Mouse (Mus musculus) hindbrain, embryonic 15.5 days (tissue): ENCODE measurements at regions not wholly inside any gene's neighbourhood (a gene's known extent, or its start where the extent isn't known, plus 50 kb on each side); places are given as distances from the start of the nearest gene placed in this dataset.

ENCODE experiments used
- ATAC-seq: fragments of 200-750 bp; cut with Nextera tagmentation; 2 replicates; pipeline ENCODE4 v1.8.0; 2017; ENCODE audit warnings: low read depth, moderate number of reproducible peaks, moderate TSS enrichment; ENCODE audit not compliant: low FRiP score
- H3K27ac ChIP-seq: fragments of 300-500 bp; sonication (generic); replicated peaks from 2 replicates; pipeline ENCODE4 v1.5.1; 2015; ENCODE audit warnings: mild to moderate bottlenecking, inconsistent platforms
- H3K27me3 ChIP-seq: fragments of 300-500 bp; sonication (generic); 2 replicates; pipeline ENCODE4 v1.6.1; 2015; ENCODE audit warnings: control low read depth, inconsistent platforms
- H3K36me3 ChIP-seq: fragments of 300-500 bp; sonication (generic); 2 replicates; pipeline ENCODE4 v1.6.1; 2015; ENCODE audit warnings: control low read depth, inconsistent platforms
- H3K4me1 ChIP-seq: fragments of 300-500 bp; sonication (generic); replicated peaks from 2 replicates; pipeline ENCODE4 v1.6.1; 2015; ENCODE audit warnings: control low read depth, inconsistent platforms
- H3K4me2 ChIP-seq: fragments of 300-500 bp; sonication (generic); 2 replicates; pipeline ENCODE4 v1.6.1; 2015; ENCODE audit warnings: moderate library complexity, mild to moderate bottlenecking, inconsistent platforms
- H3K4me3 ChIP-seq: fragments of 300-500 bp; sonication (generic); 2 replicates; pipeline ENCODE4 v1.5.1; 2015; ENCODE audit warnings: mild to moderate bottlenecking, inconsistent platforms
- H3K9ac ChIP-seq: fragments of 300-500 bp; sonication (generic); 2 replicates; pipeline ENCODE4 v1.6.1; 2015; ENCODE audit warnings: inconsistent platforms
- H3K9me3 ChIP-seq: fragments of 300-500 bp; sonication (generic); 2 replicates; pipeline ENCODE4 v1.6.1; 2016; ENCODE audit warnings: control low read depth, inconsistent platforms
- WGBS: fragments of 180-500 bp; shearing (Covaris S2); methylation state at CpG from one replicate; pipeline ENCODE4 v1.1.7; 2015; 5-methylcytosine and 5-hydroxymethylcytosine counted together

DNA sequence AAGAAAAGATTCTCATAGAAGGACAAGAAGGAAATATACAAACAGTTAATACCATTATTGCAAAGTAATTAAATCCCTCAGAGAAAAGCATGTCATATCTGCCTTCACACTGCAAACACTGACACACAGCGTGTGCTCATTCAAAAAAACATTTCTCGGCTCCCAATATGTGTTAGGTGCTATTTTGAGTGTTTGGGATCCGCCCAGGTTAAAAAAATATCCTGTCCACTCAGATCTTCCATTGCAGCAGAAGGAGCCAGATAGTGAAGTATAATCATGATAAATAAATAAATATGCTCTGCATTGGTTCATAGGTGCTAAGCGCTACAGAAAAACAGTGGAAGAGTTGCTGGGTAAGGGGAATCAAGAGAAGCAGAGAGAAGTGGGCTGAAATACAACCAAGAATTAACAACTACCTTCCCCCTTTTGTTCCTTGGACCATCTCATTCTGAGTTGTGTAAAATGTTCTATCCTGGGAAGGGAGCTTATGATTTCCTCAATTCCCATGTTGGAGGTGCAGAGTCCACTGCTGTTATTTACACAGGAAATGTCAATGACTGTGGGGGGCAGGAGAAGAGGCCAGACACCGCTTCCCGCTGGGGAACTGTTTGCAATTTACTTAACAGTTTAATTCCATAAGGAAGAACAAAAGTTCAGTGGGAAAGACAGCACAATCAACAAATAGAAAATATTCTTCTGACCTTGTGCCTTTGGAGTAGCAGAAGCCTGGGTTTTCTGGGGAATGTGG lies 139.9 kb downstream of the Tle1 start:
- H3K36me3 ChIP-seq: no peaks in the 10 kb centered on the region
- H3K27me3 ChIP-seq: no peaks in the 10 kb centered on the region
- no peak overlapping the region for H3K4me3 ChIP-seq
- no peak overlapping the region for H3K9ac ChIP-seq
- H3K4me2 ChIP-seq: no peak overlapping the region
- H3K27ac ChIP-seq: no peak overlapping the region
- no peaks in the 10 kb centered on the region for H3K4me1 ChIP-seq
- 87% methylated on average over 6 of the region's 6 CpGs for WGBS
- no peak for ATAC-seq
- no peaks in the 10 kb centered on the region for H3K9me3 ChIP-seq

DNA sequence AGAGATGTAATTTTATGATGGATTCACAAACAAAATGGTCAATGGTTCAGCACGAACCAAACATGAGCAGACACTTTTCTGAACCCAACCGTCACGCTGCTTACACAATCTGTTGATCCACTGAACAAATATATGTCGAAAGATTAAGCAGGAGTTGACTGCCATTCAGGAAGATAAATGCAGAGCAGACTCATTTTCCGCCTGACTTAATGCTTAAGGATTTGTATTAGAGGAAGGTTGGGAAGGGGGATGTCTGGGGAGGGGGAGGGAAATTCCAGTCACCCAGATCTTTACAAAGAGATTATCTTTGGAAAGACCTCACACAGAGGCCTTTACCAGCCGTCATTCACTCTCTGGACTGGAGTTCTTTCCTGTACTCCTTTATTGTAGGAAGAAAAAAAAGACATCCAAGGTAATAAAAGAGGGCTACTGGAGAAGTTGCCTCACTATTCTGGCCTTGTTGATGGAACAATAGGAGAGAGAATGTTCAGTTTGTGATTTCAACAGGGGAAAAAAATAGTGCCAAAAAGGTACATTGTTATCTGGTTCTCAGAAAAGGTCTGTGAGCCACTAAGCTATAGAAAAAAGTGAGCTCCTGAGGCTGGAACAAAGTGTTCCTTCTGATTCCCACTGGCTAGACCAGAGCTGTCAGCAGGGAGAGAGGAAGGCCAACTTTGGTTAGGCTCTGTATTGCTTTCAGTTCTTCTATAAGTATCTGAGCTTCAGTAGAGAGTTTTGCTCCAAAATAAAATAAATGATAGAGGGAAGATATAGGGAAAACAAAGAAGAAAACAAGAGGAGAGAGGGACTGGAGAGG lies 150.9 kb downstream of the Tle1 start:
- no peak overlapping the region for H3K9ac ChIP-seq
- no peaks in the 10 kb centered on the region for H3K36me3 ChIP-seq
- WGBS: 12% methylated on average over 6 of the region's 6 CpGs
- H3K27ac ChIP-seq: no peak overlapping the region
- ATAC-seq: no peak
- no peaks in the 10 kb centered on the region for H3K4me1 ChIP-seq
- H3K4me3 ChIP-seq: no peak overlapping the region
- H3K4me2 ChIP-seq: no peak overlapping the region
- peaks cover 24% of the 10 kb centered on the region for H3K27me3 ChIP-seq
- no peaks in the 10 kb centered on the region for H3K9me3 ChIP-seq

DNA sequence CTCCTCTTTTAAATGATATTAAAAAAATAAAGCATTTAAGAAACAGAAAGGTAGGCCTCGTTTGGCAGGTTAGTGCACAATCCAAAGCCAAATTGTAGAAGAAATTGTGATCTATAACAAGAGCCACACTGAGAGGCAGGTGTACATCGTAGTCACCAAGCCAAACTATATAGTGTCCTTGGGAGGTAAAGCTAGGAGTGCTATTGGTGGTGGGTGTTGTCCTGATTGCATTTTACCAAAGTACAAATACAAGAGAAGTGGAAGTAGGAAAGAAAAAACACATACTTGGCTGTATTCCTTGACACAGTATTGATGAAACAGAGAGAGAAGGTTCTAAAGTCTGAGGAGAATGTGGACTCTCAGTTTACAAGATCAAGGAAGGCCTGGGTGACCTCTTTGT lies 178.6 kb downstream of the Tle1 start:
- 87% methylated on average over 2 of the region's 2 CpGs for WGBS
- no peaks in the 10 kb centered on the region for H3K36me3 ChIP-seq
- no peak overlapping the region for H3K4me2 ChIP-seq
- H3K9ac ChIP-seq: no peak overlapping the region
- H3K27me3 ChIP-seq: no peaks in the 10 kb centered on the region
- no peak overlapping the region for H3K27ac ChIP-seq
- ATAC-seq: no peak
- no peaks in the 10 kb centered on the region for H3K9me3 ChIP-seq
- H3K4me1 ChIP-seq: no peaks in the 10 kb centered on the region
- no peak overlapping the region for H3K4me3 ChIP-seq

DNA sequence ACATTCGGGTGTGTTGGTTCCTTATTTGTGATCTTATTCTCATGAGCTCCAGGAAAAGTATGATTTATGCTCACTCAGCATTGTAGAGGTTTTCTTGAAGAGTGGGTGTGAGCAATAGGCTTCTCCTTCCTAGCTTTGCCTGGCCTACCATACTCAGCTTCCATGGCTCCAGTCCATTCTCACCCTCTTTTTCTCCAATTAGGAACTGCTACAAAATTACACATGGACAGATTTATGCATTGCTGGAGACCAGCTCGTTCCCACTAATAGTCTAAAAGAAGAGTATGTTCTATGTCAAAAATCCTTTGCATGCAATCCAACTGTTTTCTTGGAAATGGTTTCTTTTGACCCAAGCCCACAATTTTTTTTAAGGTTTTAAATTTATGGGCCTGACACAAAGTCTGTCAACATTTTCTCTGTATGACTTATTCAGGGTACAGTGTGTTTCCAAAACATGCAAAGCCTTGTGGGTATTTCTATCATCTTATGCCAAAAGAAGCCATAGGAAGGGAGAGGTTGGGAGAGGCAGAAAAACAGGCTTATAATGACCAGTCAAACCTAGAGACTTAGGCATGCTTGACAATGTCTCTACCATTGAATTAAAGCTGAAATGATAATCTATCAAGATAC lies 186.4 kb downstream of the Tle1 start:
- Histone ChIP-seq H3K4me1 (no peaks in the 10 kb centered on the region), H3K9me3 (no peaks in the 10 kb centered on the region), H3K4me2 (no peak overlapping the region), H3K27ac (no peak overlapping the region), H3K4me3 (no peak overlapping the region), H3K27me3 (no peaks in the 10 kb centered on the region), H3K36me3 (no peaks in the 10 kb centered on the region), H3K9ac (no peak overlapping the region)
- WGBS: 91% methylated on average over 2 of the region's 2 CpGs
- no peak for ATAC-seq

DNA sequence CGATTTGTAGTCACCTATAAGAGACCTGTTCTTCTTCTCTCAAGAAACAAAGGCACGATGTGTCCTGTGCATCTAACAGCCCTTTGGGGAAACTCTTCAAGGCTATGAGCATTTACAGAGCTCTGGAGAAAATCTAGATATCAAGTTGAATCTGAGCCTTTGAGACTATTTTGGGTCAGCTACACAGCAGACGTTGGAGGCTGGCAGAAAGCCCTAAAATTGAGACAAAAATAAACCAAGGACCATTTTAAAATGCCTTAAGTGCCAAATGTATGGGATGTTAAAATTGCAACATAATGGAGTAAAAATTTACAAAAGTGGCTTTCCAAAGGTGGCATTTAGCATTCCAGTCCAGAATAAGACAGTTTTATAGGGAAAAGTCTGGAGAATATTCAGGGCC lies 187.1 kb downstream of the Tle1 start:
- Histone ChIP-seq H3K9me3 (0 out of 2 replicates have a peak, but pooled peaks cover 1% of the 10 kb centered on the region), H3K4me1 (no peaks in the 10 kb centered on the region), H3K36me3 (no peaks in the 10 kb centered on the region), H3K4me2 (no peak overlapping the region), H3K9ac (no peak overlapping the region), H3K27me3 (no peaks in the 10 kb centered on the region), H3K27ac (no peak overlapping the region), H3K4me3 (no peak overlapping the region)
- WGBS: 81% methylated on average over 3 of the region's 3 CpGs
- ATAC-seq: no peak

DNA sequence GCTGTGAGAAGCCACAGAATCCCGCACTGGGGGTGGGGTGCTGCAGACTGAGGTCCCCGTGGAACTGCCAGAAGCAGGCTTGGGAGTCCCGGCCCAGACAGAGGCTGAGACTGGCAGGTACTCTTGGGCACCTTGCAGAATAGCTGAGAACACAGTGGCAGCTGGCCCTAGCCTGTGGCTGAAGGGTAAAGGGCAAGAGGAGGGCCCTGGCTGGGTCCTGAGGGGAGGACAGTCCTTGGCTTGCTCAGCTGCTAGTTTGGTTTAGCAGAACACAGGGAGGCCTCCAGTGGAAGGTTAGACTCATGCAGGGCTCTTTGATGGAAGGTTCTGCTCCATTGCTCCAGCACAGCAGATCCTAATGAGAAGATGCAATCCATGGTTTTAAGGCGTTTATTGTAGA lies 190.4 kb downstream of the Tle1 start:
- H3K4me1 ChIP-seq: no peaks in the 10 kb centered on the region
- no peak overlapping the region for H3K4me3 ChIP-seq
- H3K4me2 ChIP-seq: no peak overlapping the region
- WGBS: 91% methylated on average over 4 of the region's 4 CpGs
- ATAC-seq: no peak
- H3K9me3 ChIP-seq: 0 out of 2 replicates have a peak, but pooled peaks cover 7% of the 10 kb centered on the region
- no peak overlapping the region for H3K27ac ChIP-seq
- no peaks in the 10 kb centered on the region for H3K27me3 ChIP-seq
- no peaks in the 10 kb centered on the region for H3K36me3 ChIP-seq
- no peak overlapping the region for H3K9ac ChIP-seq

DNA sequence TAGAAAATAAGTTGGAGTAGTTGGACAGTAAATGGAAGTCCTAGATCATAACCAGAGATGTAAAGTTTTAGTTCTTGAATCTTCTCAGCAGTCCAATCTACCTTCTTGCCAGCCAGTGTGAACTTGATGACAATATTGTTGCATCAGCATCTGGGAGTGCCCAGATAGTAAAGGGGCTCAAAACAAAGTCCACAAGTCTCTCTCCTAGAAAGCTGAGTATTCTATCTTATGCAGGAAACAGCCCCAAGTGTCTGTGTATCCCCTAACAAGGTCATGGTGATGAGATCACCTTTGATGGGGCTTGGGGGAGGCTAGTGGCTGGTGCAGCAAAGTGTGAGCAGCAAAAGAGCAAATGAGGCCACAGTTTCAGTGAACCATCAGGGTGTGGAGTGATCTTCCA lies 194.8 kb downstream of the Tle1 start:
- Histone ChIP-seq H3K4me2 (no peak overlapping the region), H3K27ac (no peak overlapping the region), H3K9ac (no peak overlapping the region), H3K4me1 (no peaks in the 10 kb centered on the region), H3K27me3 (no peaks in the 10 kb centered on the region), H3K36me3 (no peaks in the 10 kb centered on the region), H3K9me3 (0 out of 2 replicates have a peak, but pooled peaks cover 7% of the 10 kb centered on the region), H3K4me3 (no peak overlapping the region)
- ATAC-seq: no peak

DNA sequence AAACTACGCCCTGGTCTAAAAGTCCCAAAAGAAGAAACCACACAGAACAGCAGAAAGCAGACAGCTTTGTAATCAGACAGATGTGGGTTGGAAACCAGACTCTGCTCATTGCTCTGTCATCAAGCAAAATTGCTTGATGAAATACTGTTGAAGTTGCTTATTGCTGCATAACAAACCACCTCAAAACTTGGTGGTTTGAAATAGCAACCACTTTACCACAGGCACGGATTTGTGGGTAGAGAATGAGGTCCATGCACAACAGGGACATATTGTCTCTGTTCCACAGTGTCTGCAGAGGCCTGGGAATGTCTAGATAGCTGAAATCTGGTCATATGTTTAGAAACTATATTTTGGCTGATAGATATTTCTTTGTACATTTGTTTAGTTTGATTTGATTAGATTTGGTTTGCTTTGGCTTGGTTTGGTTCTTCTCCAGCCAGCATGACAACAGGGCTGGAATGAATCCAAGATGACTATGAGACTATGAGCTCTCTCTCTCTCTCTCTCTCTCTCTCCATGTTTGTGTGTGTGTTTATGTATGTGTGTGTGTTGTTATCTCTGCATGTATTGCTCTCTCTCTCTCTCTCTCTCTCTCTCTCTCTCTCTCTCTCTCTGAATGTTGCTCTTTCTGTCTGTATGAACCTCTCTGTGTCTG lies 199.4 kb downstream of the Tle1 start:
- Histone ChIP-seq H3K27ac (no peak overlapping the region), H3K9ac (no peak overlapping the region), H3K4me2 (no peak overlapping the region), H3K27me3 (no peaks in the 10 kb centered on the region), H3K4me1 (no peaks in the 10 kb centered on the region), H3K4me3 (no peak overlapping the region), H3K9me3 (no peaks in the 10 kb centered on the region), H3K36me3 (no peaks in the 10 kb centered on the region)
- WGBS: 71% methylated on average over 2 of the region's 2 CpGs
- no peak for ATAC-seq

DNA sequence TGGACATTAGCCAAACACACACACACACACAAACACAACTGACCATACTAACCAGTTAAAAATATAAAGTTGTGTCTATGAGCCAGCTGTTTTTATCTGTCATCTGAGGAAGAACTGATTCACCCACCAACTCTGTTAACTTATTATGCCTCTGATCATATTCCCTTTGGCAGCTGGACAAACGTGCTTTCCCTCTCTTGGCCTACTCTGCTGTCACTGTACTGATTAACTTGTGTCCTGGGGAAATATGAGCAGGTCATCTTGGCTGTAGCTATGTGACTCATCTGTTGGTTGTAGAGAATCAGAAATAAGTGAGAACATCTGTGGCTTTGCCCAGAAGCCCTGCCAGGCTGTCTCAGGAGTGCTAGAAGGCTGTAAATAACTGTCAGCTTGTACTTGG lies 210.9 kb upstream of the Gm11232 start:
- Histone ChIP-seq H3K4me2 (no peak overlapping the region), H3K27me3 (no peaks in the 10 kb centered on the region), H3K36me3 (no peaks in the 10 kb centered on the region), H3K9ac (no peak overlapping the region), H3K9me3 (no peaks in the 10 kb centered on the region), H3K27ac (no peak overlapping the region), H3K4me1 (no peaks in the 10 kb centered on the region), H3K4me3 (no peak overlapping the region)
- WGBS: 56% methylated on average over 1 of the region's 1 CpGs
- ATAC-seq: no peak

DNA sequence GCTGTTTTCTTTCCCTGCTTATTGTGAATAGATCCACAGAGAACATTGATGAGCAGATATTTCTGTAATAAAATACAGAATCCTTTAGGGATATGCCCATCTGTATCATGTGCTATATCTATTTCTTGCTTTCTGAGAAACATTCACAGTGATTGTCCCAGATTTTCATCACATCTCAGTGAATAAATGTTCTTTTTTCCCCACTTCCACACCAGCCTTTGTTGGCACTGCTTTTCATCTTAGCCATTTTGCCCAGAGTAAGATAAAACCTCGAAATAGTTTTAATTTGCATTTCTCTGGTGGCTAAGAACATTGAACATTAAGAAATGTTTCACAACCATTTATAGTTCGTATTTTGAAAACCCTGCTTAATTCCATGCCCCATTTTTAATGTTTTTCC lies 195.7 kb upstream of the Gm11232 start:
- 77% methylated on average over 2 of the region's 2 CpGs for WGBS
- Histone ChIP-seq H3K9me3 (no peaks in the 10 kb centered on the region), H3K27me3 (no peaks in the 10 kb centered on the region), H3K4me3 (no peak overlapping the region), H3K4me1 (no peaks in the 10 kb centered on the region), H3K9ac (no peak overlapping the region), H3K27ac (no peak overlapping the region), H3K36me3 (no peaks in the 10 kb centered on the region), H3K4me2 (no peak overlapping the region)
- ATAC-seq: no peak

DNA sequence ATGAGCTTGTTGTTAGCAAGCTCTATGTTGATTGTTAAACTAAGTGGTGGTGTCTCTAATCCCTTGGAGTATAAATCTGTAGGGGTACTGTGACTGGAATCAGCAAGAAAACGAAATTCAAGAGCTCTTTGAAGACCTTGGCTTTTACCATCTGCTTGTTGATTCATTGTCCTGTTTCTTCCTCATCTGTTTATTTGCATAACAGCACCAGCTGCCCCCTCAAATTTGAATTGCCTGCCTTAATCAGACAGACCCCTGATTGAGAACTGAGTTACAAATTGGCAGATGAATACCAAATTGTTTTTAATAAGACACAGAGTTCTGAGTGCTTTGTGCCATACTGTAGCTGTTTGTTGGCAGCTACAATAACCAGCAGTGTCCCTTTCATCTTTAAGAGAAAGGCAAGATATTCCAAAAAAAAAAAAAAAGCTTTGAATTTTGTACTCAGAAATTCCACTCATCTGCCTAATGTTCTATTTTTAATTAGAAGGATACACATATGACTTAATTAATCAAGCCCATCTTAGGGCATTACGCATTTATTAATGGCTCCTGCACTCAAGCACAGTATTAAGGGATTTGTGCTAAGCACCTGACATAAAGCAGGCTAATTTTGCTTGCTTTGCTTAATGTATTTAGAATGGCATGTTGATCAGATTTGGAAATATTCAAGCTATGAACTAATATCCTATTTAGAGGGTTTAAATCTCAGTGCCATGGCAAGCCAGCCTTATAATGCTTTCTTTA lies 175.6 kb upstream of the Gm11232 start:
- no peak overlapping the region for H3K4me2 ChIP-seq
- H3K9me3 ChIP-seq: no peaks in the 10 kb centered on the region
- no peak for ATAC-seq
- H3K27ac ChIP-seq: no peak overlapping the region
- WGBS: 22% methylated on average over 2 of the region's 2 CpGs
- H3K36me3 ChIP-seq: no peaks in the 10 kb centered on the region
- no peaks in the 10 kb centered on the region for H3K27me3 ChIP-seq
- H3K4me1 ChIP-seq: 0 out of 2 replicates have a peak, but pooled peaks cover 2% of the 10 kb centered on the region
- H3K4me3 ChIP-seq: no peak overlapping the region
- H3K9ac ChIP-seq: no peak overlapping the region
